Mouse (Mus musculus): ENCODE data around the gene Cdc25a. TPM values are rescaled to one million over a fixed set of nuclear protein-coding genes. Genes with fewer than 3 reads are reported as not detected.

Gene Cdc25a
- polyA plus RNA-seq (2016; fragmentation: Nextera tagmentation; extraction: Ambion mirVana), result 42.1 and 44.3 TPM in 2 replicates

- Histone ChIP-seq H3K27me3 (no peaks in the 10 kb centered on the region), H3K9ac (peak within 1 kb of the TSS; percentile 97), H3K4me2 (peak within 1 kb of the TSS; percentile 78), H3K36me3 (replicated peaks) (peaks cover 24% of the 10 kb centered on the region), H3K27ac (peak within 1 kb of the TSS; percentile 88), H3K4me3 (replicated peaks) (peak within 1 kb of the TSS; percentile 98), H3K9me3 (no peaks in the 10 kb centered on the region), H3K4me1 (peaks cover 13% of the 10 kb centered on the region)
- ATAC-seq (ENCODE audit: low FRiP score), result peak; percentile 93
- 7% methylated on average over 33 of the region's 33 CpGs for WGBS
These were observed at the start of gene Cdc25a for GRCm38 (mm10) chr9:109874797-109875691. TSS of gene Cdc25a (plus strand) at chr9:109875579.

GRCm38 (mm10) chr9:109825739-109826138, 49.6 kb upstream of the Cdc25a start:
- no peak overlapping the region for H3K9ac ChIP-seq
- no peak overlapping the region for H3K4me2 ChIP-seq
- no peak for ATAC-seq (ENCODE audit: low FRiP score)
- H3K9me3 ChIP-seq, result no peaks in the 10 kb centered on the region
- WGBS, result 72% methylated on average over 4 of the region's 4 CpGs
- H3K4me1 ChIP-seq, result no peaks in the 10 kb centered on the region
- no peak overlapping the region for H3K4me3 ChIP-seq (replicated peaks)
- no peaks in the 10 kb centered on the region; the same call in 1 of the 2 replicates for H3K36me3 ChIP-seq (replicated peaks)
- no peak overlapping the region for H3K27ac ChIP-seq
- H3K27me3 ChIP-seq, result no peaks in the 10 kb centered on the region

- H3K9me3 ChIP-seq, result no peaks in the 10 kb centered on the region
- no peaks in the 10 kb centered on the region for H3K27me3 ChIP-seq
- no peaks in the 10 kb centered on the region for H3K4me1 ChIP-seq
- no peak overlapping the region for H3K4me2 ChIP-seq
- no peak overlapping the region for H3K27ac ChIP-seq
- WGBS, result 78% methylated on average over 5 of the region's 5 CpGs
- ATAC-seq (ENCODE audit: low FRiP score), result no peak
- no peak overlapping the region for H3K4me3 ChIP-seq (replicated peaks)
- H3K36me3 ChIP-seq (replicated peaks), result no peaks in the 10 kb centered on the region; the same call in 1 of the 2 replicates
- no peak overlapping the region for H3K9ac ChIP-seq
These were observed 49.2 kb upstream of the Cdc25a start for GRCm38 (mm10) chr9:109826181-109826580.

GRCm38 (mm10) chr9:109832391-109833087, 42.8 kb upstream of the Cdc25a start, which contains the start of gene Nme6:
TSS of gene Nme6 (plus strand) at chr9:109832749.
- Histone ChIP-seq H3K36me3 (replicated peaks) (peaks cover 12% of the 10 kb centered on the region), H3K27me3 (no peaks in the 10 kb centered on the region), H3K4me1 (peaks cover 12% of the 10 kb centered on the region), H3K27ac (peak within 1 kb of the TSS; percentile 68; the same call in 1 of the 2 replicates), H3K9ac (peak within 1 kb of the TSS; percentile 71), H3K4me2 (peak within 1 kb of the TSS; percentile 88), H3K4me3 (replicated peaks) (peak within 1 kb of the TSS; percentile 62), H3K9me3 (no peaks in the 10 kb centered on the region)
- WGBS, result under 1% methylated on average over 32 of the region's 32 CpGs
- peak; percentile 98 for ATAC-seq (ENCODE audit: low FRiP score)

- ATAC-seq (ENCODE audit: low FRiP score), result peak; percentile 66
- Histone ChIP-seq H3K27me3 (no peaks in the 10 kb centered on the region), H3K36me3 (replicated peaks) (peaks cover 16% of the 10 kb centered on the region), H3K4me1 (peaks cover 12% of the 10 kb centered on the region), H3K4me2 (peak overlapping the region; percentile 88), H3K4me3 (replicated peaks) (peak overlapping the region; percentile 62), H3K9me3 (no peaks in the 10 kb centered on the region), H3K9ac (peak overlapping the region; percentile 71), H3K27ac (peak overlapping the region; percentile 68; the same call in 1 of the 2 replicates)
- 9% methylated on average over 6 of the region's 6 CpGs for WGBS
These were observed 42.3 kb upstream of the Cdc25a start for GRCm38 (mm10) chr9:109833088-109833412.

- Histone ChIP-seq H3K9me3 (no peaks in the 10 kb centered on the region), H3K27ac (no peak within 1 kb of the TSS), H3K36me3 (replicated peaks) (peaks cover 12% of the 10 kb centered on the region), H3K4me3 (replicated peaks) (no peak within 1 kb of the TSS), H3K9ac (no peak within 1 kb of the TSS), H3K27me3 (no peaks in the 10 kb centered on the region), H3K4me2 (no peak within 1 kb of the TSS), H3K4me1 (no peaks in the 10 kb centered on the region)
- ATAC-seq (ENCODE audit: low FRiP score), result no peak
- WGBS, result 79% methylated on average over 6 of the region's 6 CpGs
These were observed 26.0 kb upstream of the Cdc25a start, which contains the start of gene Camp for GRCm38 (mm10) chr9:109849312-109849758. TSS of gene Camp (minus strand) at chr9:109849617.

- H3K27ac ChIP-seq, result no peak overlapping the region
- no peaks in the 10 kb centered on the region for H3K9me3 ChIP-seq
- H3K36me3 ChIP-seq (replicated peaks), result peaks cover 6% of the 10 kb centered on the region
- no peak for ATAC-seq (ENCODE audit: low FRiP score)
- H3K27me3 ChIP-seq, result no peaks in the 10 kb centered on the region
- no peaks in the 10 kb centered on the region for H3K4me1 ChIP-seq
- 91% methylated on average over 5 of the region's 5 CpGs for WGBS
- H3K4me3 ChIP-seq (replicated peaks), result no peak overlapping the region
- no peak overlapping the region for H3K9ac ChIP-seq
- H3K4me2 ChIP-seq, result no peak overlapping the region
These were observed 25.3 kb upstream of the Cdc25a start for GRCm38 (mm10) chr9:109850099-109850498.

GRCm38 (mm10) chr9:109854341-109854740, 21.0 kb upstream of the Cdc25a start:
- Histone ChIP-seq H3K27ac (no peak overlapping the region), H3K27me3 (no peaks in the 10 kb centered on the region), H3K4me2 (no peak overlapping the region), H3K9ac (no peak overlapping the region), H3K36me3 (replicated peaks) (no peaks in the 10 kb centered on the region), H3K9me3 (no peaks in the 10 kb centered on the region), H3K4me3 (replicated peaks) (no peak overlapping the region), H3K4me1 (no peaks in the 10 kb centered on the region)
- no peak for ATAC-seq (ENCODE audit: low FRiP score)
- WGBS, result 76% methylated on average over 2 of the region's 2 CpGs

GRCm38 (mm10) chr9:109855947-109856346, 19.4 kb upstream of the Cdc25a start:
- no peak overlapping the region for H3K27ac ChIP-seq
- H3K4me1 ChIP-seq, result no peaks in the 10 kb centered on the region
- no peak overlapping the region for H3K4me3 ChIP-seq (replicated peaks)
- H3K36me3 ChIP-seq (replicated peaks), result no peaks in the 10 kb centered on the region
- H3K27me3 ChIP-seq, result no peaks in the 10 kb centered on the region
- H3K4me2 ChIP-seq, result no peak overlapping the region
- H3K9me3 ChIP-seq, result no peaks in the 10 kb centered on the region
- H3K9ac ChIP-seq, result no peak overlapping the region
- ATAC-seq (ENCODE audit: low FRiP score), result no peak
- 79% methylated on average over 6 of the region's 6 CpGs for WGBS

GRCm38 (mm10) chr9:109862397-109863044, 12.9 kb upstream of the Cdc25a start:
- no peak overlapping the region for H3K9ac ChIP-seq
- peak overlapping the region; percentile 27 for H3K4me2 ChIP-seq
- H3K27ac ChIP-seq, result no peak overlapping the region
- no peaks in the 10 kb centered on the region for H3K27me3 ChIP-seq
- WGBS, result 23% methylated on average over 20 of the region's 20 CpGs
- ATAC-seq (ENCODE audit: low FRiP score), result 0 out of 2 replicates have a peak, but pooled peaks have one; percentile 30
- no peaks in the 10 kb centered on the region for H3K9me3 ChIP-seq
- H3K36me3 ChIP-seq (replicated peaks), result no peaks in the 10 kb centered on the region
- H3K4me1 ChIP-seq, result no peaks in the 10 kb centered on the region
- no peak overlapping the region for H3K4me3 ChIP-seq (replicated peaks)

GRCm38 (mm10) chr9:109863085-109863484, 12.3 kb upstream of the Cdc25a start:
- H3K36me3 ChIP-seq (replicated peaks), result no peaks in the 10 kb centered on the region
- 60% methylated on average over 3 of the region's 3 CpGs for WGBS
- no peak for ATAC-seq (ENCODE audit: low FRiP score)
- H3K27ac ChIP-seq, result no peak overlapping the region
- H3K27me3 ChIP-seq, result no peaks in the 10 kb centered on the region
- H3K4me2 ChIP-seq, result no peak overlapping the region
- no peaks in the 10 kb centered on the region for H3K4me1 ChIP-seq
- H3K9ac ChIP-seq, result no peak overlapping the region
- no peaks in the 10 kb centered on the region for H3K9me3 ChIP-seq
- no peak overlapping the region for H3K4me3 ChIP-seq (replicated peaks)

GRCm38 (mm10) chr9:109866218-109866617, 9.2 kb upstream of the Cdc25a start:
- H3K27ac ChIP-seq, result no peak overlapping the region
- ATAC-seq (ENCODE audit: low FRiP score), result no peak
- no peak overlapping the region for H3K9ac ChIP-seq
- H3K27me3 ChIP-seq, result no peaks in the 10 kb centered on the region
- 76% methylated on average over 2 of the region's 2 CpGs for WGBS
- no peaks in the 10 kb centered on the region for H3K4me1 ChIP-seq
- H3K4me3 ChIP-seq (replicated peaks), result no peak overlapping the region
- no peaks in the 10 kb centered on the region for H3K9me3 ChIP-seq
- no peak overlapping the region for H3K4me2 ChIP-seq
- H3K36me3 ChIP-seq (replicated peaks), result no peaks in the 10 kb centered on the region
